Mouse (Mus musculus) brain, embryonic 14.5 days (tissue): ENCODE measurements at regions not wholly inside any gene's neighbourhood (a gene's known extent, or its start where the extent isn't known, plus 50 kb on each side); places are given as distances from the start of the nearest gene placed in this dataset.

ENCODE experiments used
- CTCF ChIP-seq: fragments of 200-500 bp; IDR thresholded peaks from 2 replicates; pipeline ENCODE4 v1.5.1; 2012; ENCODE audit warnings: inconsistent platforms, mild to moderate bottlenecking, moderate library complexity, borderline replicate concordance; ENCODE audit not compliant: insufficient read depth, insufficient read length; ENCODE audit errors: extremely low read depth
- POLR2A ChIP-seq: fragments of 200-500 bp; IDR thresholded peaks from 2 replicates; pipeline ENCODE4 v1.6.1; 2012; ENCODE audit warnings: mild to moderate bottlenecking, inconsistent platforms, borderline replicate concordance; ENCODE audit not compliant: poor library complexity, insufficient read depth, insufficient read length, severe bottlenecking; ENCODE audit errors: extremely low read depth

GRCm38 (mm10) chr4:101352178-101352577 is 66.9 kb upstream of the Ak4 start:
- TF ChIP-seq POLR2A (no peak), CTCF (no peak)
